Mouse (Mus musculus) embryonic fibroblast, embryonic 13.5 days (primary cell): Measurements from ENCODE around the gene Drd1.

Experiments used
- CTCF ChIP-seq: IDR thresholded peaks from 2 replicates; pipeline ENCODE4 v1.5.1; 2011; ENCODE audit warnings: mild to moderate bottlenecking, control low read depth, low read length, moderate library complexity, borderline replicate concordance; ENCODE audit not compliant: insufficient read depth
- POLR2A ChIP-seq: IDR thresholded peaks from 2 replicates; pipeline ENCODE4 v1.6.1; 2011; ENCODE audit warnings: low read depth, mild to moderate bottlenecking, control low read depth, low read length, moderate library complexity

- TF ChIP-seq CTCF (no peak), POLR2A (no peak)
These were observed 29.3 kb upstream of the Drd1 start for GRCm38 (mm10) chr13:54084826-54085225.
